Mouse (Mus musculus): Measurements from ENCODE around the gene Psap.

DNA sequence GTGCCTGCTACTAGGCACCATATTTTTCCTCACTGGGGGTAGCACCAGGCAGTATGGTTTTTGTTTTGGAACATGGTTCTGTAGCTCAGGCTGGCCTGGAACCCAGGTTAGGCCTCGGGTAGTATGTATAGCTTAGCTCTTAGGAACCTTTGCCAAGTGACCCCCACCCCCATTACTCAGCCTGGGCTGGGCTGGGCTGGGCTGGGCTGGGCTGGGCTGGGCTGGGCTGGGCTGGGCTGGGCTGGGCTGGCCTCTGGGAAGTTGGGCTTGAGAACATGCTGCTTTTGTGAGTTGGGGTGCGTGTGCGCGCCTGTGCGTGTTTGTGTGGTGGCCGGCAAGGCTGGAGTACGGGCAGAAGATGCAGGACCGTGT is 13.3 kb downstream of the Psap start:
- TF ChIP-seq CTCF (IDR thresholded peaks at IDR 0.05; ENCODE audit: borderline replicate concordance, extremely low read depth, insufficient read depth, insufficient read length) = no peak
- TF ChIP-seq POLR2A (IDR thresholded peaks at IDR 0.05; ENCODE audit: borderline replicate concordance, extremely low read depth, insufficient read depth, insufficient read length, poor library complexity, severe bottlenecking) = no peak
